Mouse (Mus musculus) embryonic facial prominence, embryonic 13.5 days (tissue): ENCODE measurements around the gene Hcls1. TPM values are rescaled to one million over a fixed set of nuclear protein-coding genes. Genes with fewer than 3 reads are reported as not detected.

Source experiments
- ATAC-seq: fragments of 200-750 bp; cut with Nextera tagmentation; 2 replicates; pipeline ENCODE4 v1.8.0; 2017; ENCODE audit warnings: low read depth; ENCODE audit not compliant: insufficient number of reproducible peaks, insufficient read depth, low FRiP score, low TSS enrichment
- H3K27ac ChIP-seq: fragments of 300-500 bp; sonication (generic); 2 replicates; pipeline ENCODE4 v1.5.1; 2015; ENCODE audit warnings: moderate library complexity, mild to moderate bottlenecking, inconsistent platforms
- H3K27me3 ChIP-seq: fragments of 300-500 bp; sonication (generic); 2 replicates; pipeline ENCODE4 v1.6.1; 2015; ENCODE audit warnings: mild to moderate bottlenecking, inconsistent platforms
- H3K36me3 ChIP-seq: fragments of 300-500 bp; sonication (generic); 2 replicates; pipeline ENCODE4 v1.6.1; 2015; ENCODE audit warnings: mild to moderate bottlenecking, inconsistent platforms
- H3K4me1 ChIP-seq: fragments of 300-500 bp; sonication (generic); 2 replicates; pipeline ENCODE4 v1.6.1; 2015; ENCODE audit warnings: inconsistent platforms
- H3K4me2 ChIP-seq: fragments of 300-500 bp; sonication (generic); 2 replicates; pipeline ENCODE4 v1.6.1; 2015; ENCODE audit warnings: moderate library complexity, mild to moderate bottlenecking, inconsistent platforms
- H3K4me3 ChIP-seq: fragments of 300-500 bp; sonication (generic); 2 replicates; pipeline ENCODE4 v1.5.1; 2015; ENCODE audit warnings: mild to moderate bottlenecking, inconsistent platforms
- H3K9ac ChIP-seq: fragments of 300-500 bp; sonication (generic); 2 replicates; pipeline ENCODE4 v1.6.1; 2015; ENCODE audit warnings: mild to moderate bottlenecking, inconsistent platforms
- H3K9me3 ChIP-seq: fragments of 300-500 bp; sonication (generic); 2 replicates; pipeline ENCODE4 v1.6.1; 2016; ENCODE audit warnings: inconsistent platforms
- WGBS: fragments of 180-500 bp; shearing (Covaris S2); methylation state at CpG from one replicate; pipeline ENCODE4 v1.1.7; 2015; ENCODE audit warnings: mixed read lengths; 5-methylcytosine and 5-hydroxymethylcytosine counted together
- polyA plus RNA-seq: library from polyadenylated mRNA; unstranded; fragments of >200 nt; fragmentation: Nextera tagmentation; extraction: Ambion mirVana; gene quantifications from 2 replicates; pipeline ENCODE4 v1.2.1, GENCODE M21; 2015

The Hcls1 gene
- polyA plus RNA-seq: 4.6 and 5.7 TPM in 2 replicates

DNA sequence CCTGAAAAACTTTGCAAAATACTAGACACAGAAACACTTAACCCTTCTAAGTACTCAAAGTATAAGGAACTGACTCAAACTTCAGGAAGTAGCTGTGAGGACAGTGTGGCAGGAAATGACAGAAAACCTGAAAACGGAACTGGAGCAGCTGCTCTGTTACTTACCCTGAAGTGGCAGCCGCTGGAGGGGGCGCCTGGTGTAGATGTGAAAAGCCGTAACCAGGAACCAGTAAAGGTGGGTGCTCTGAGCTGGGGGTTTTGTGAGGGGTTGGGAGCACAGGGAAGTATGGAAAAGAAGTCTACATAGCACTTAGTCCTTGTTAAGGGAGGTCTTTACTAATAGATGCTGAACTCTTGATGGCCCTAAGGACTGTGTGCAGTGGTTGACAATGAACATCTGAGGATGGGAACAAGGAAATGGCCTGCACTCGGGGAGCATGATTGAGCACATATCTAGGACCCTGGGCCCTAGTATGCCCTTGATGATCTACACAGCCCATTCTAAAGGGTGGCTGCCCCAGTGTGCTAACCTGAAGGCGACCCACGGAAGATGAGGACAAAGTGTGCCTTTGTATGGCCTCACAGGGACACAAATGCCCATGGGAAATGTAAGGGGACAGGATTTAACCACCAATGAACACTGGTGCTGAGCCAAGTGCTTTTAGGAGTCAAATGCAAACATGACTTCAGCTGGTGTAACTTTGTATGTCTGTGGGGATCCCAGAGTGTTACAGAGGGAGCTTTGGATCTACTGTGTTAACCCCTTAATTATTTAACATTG lies at the start of gene Hcls1:
Hcls1 (plus strand) TSS at position 143 of the 780 bp plus-strand sequence.
- 74% methylated on average over 7 of the region's 7 CpGs for WGBS

DNA sequence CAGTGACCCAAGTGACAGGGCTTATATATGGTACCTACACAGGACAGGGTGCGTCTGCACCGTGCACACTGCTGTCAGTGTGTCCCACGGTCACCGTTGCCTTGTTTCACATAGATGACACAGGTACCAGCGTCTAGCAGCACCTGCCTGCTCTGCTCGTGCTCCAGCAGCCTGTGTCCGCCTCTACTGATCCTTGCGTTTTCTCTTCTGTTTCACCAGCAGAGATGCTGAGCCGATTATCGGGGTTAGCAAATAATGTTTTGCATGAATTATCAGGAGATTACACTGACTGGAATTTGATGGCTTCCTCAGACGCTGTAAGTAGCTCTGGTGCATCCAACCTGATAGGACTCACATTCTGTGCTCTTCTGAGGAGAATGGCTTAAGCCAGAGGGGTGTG lies 48.9 kb upstream of the Hcls1 start:
- Histone ChIP-seq H3K27ac (no peak overlapping the region), H3K4me2 (no peak overlapping the region), H3K4me3 (no peak overlapping the region), H3K9me3 (no peaks in the 10 kb centered on the region), H3K36me3 (peaks cover 43% of the 10 kb centered on the region), H3K27me3 (no peaks in the 10 kb centered on the region), H3K4me1 (no peaks in the 10 kb centered on the region), H3K9ac (no peak overlapping the region)
- 92% methylated on average over 11 of the region's 11 CpGs for WGBS
- no peak for ATAC-seq

More for the DNA sequence above, at the start of gene Hcls1:
- Histone ChIP-seq H3K27me3 (no peaks in the 10 kb centered on the region), H3K36me3 (peaks cover 34% of the 10 kb centered on the region), H3K27ac (no peak within 1 kb of the TSS), H3K9ac (no peak within 1 kb of the TSS), H3K9me3 (no peaks in the 10 kb centered on the region), H3K4me1 (peaks cover 15% of the 10 kb centered on the region; the same call in 1 of the 2 replicates), H3K4me2 (no peak within 1 kb of the TSS), H3K4me3 (no peak within 1 kb of the TSS)
- ATAC-seq: no peak

DNA sequence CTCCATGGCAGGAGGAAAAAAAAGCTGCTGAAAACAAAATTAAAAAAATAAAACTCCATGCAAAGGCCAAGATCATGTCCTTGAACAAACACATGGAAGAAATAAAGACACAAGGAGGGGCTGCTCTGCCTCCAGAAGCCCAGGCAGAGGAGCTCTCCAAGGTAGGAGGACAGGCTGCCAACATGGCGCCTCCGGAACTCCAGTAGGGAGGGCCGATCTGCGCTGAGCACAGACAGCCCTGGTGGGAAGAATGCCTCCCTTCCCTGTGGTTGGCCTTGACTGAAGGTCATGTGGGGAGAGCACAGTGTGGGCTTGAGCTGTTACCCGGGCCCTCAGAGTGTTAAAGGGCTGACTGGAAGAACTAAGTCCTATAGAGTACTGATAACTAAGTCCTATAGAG lies 47.2 kb upstream of the Hcls1 start:
- no peak for ATAC-seq
- Histone ChIP-seq H3K4me2 (no peak overlapping the region), H3K4me3 (no peak overlapping the region), H3K36me3 (peaks cover 57% of the 10 kb centered on the region), H3K4me1 (no peaks in the 10 kb centered on the region), H3K9ac (no peak overlapping the region), H3K27ac (no peak overlapping the region), H3K9me3 (no peaks in the 10 kb centered on the region), H3K27me3 (no peaks in the 10 kb centered on the region)
- 84% methylated on average over 5 of the region's 5 CpGs for WGBS

DNA sequence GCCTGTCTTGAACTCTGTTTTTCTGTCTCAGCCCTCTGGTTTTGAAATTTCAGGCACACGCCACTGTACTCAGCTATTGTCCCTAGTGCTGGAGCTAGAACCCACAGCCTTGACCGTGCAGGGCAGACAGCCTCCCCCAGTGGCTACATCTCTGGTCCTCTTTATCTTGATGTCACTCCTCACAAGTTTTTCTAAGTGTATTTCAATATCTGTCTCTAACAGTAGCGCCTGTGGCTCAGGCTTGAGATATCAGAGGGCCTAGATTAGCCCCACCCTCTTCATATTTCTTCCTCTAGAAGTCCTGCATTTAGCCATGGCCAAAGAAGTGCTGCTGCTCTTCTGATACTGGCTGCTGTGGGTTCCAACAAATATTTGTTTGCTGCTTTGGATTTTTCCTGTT lies 44.2 kb upstream of the Hcls1 start:
- Histone ChIP-seq H3K4me3 (no peak overlapping the region), H3K36me3 (peaks cover 80% of the 10 kb centered on the region), H3K9me3 (no peaks in the 10 kb centered on the region), H3K27ac (no peak overlapping the region), H3K9ac (no peak overlapping the region), H3K4me2 (no peak overlapping the region), H3K4me1 (no peaks in the 10 kb centered on the region), H3K27me3 (no peaks in the 10 kb centered on the region)
- no peak for ATAC-seq
- WGBS: 94% methylated on average over 3 of the region's 3 CpGs

DNA sequence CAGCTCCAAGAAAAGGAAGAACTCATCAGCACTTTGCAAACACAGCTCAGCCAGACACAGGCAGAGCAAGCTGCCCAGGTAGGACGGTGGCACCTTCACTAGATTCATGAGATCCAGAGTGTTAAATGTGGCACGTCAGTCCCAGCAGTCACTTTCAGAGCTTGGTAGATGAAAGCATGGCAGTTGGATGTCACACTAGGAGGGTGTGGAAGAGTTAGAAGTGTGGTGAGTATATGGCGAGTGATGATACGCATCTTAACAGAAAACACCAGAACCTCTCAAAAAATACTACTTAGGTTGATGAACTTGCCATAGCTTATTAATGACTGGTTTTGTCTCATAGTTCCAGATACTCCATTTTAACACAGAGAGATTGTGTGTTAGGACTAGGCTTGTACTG lies 43.4 kb upstream of the Hcls1 start:
- no peak for ATAC-seq
- Histone ChIP-seq H3K27ac (no peak overlapping the region), H3K4me2 (no peak overlapping the region), H3K4me1 (no peaks in the 10 kb centered on the region), H3K9me3 (no peaks in the 10 kb centered on the region), H3K4me3 (no peak overlapping the region), H3K9ac (no peak overlapping the region), H3K36me3 (peaks cover 80% of the 10 kb centered on the region), H3K27me3 (no peaks in the 10 kb centered on the region)
- WGBS: 97% methylated on average over 4 of the region's 4 CpGs

DNA sequence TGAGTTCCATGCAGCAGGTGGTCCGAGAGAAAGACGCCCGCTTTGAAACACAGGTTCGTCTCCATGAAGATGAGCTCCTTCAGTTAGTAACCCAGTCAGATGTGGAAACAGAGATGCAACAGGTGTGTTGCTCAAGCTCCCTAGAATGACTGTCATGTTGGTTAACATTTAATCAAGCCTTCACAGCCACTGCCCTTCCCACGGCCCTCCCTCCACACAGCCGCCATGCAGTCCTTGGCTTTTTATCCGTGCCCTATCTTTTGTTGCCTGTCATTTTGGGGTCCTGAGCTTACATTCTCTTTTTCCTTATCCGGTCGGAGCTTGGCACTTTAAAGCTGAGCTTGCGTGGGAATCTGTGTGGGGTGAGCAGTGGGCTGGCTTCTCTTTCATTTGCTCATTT lies 41.5 kb upstream of the Hcls1 start:
- ATAC-seq: no peak
- Histone ChIP-seq H3K4me2 (no peak overlapping the region), H3K36me3 (peaks cover 82% of the 10 kb centered on the region), H3K9me3 (no peaks in the 10 kb centered on the region), H3K9ac (no peak overlapping the region), H3K4me1 (no peaks in the 10 kb centered on the region), H3K27ac (no peak overlapping the region), H3K4me3 (no peak overlapping the region), H3K27me3 (no peaks in the 10 kb centered on the region)
- WGBS: 91% methylated on average over 10 of the region's 10 CpGs

DNA sequence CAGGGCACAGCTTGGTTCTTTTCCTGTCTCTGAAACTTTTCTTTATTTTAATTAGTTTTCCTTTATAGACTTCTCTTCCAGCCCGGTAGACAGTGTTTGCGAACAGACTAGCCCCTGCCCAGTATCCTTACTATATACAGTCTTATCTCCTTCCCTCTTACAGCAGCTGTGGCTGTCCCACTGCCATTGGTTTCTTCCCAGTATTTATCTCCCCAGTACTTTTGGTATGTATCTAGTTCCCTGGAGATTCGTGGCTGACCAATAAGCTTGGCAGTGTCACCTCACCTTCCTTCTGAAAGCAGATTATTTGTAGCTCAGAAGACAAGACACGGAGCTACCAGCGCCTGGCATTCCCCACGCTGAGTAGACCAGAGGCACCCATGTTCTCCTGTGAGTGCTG lies 38.1 kb upstream of the Hcls1 start:
- 94% methylated on average over 6 of the region's 6 CpGs for WGBS
- no peak overlapping the region for H3K4me2 ChIP-seq
- H3K9me3 ChIP-seq: no peaks in the 10 kb centered on the region

DNA sequence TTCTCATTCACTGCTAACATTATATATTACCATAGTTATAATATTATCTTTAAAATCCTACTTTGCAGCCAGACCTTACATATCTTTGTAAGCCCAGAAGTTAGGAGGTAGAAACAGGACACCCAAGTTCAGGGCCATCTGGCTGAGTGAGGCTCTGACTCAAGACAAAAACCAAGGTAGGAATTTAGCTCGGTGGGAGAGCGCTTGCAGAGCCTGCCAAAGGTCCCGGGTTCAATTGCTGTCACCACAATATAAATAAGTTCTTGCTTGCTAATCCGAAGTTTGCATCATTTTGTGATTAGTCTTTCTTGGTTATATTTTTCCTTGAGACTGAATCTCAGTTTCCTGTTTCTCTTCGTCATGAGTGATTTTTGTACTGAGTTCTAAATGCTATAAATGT lies 31.6 kb upstream of the Hcls1 start:
- Histone ChIP-seq H3K4me3 (no peak overlapping the region), H3K27ac (no peak overlapping the region), H3K36me3 (peaks cover 64% of the 10 kb centered on the region), H3K9me3 (no peaks in the 10 kb centered on the region), H3K4me2 (no peak overlapping the region), H3K9ac (no peak overlapping the region), H3K27me3 (no peaks in the 10 kb centered on the region), H3K4me1 (no peaks in the 10 kb centered on the region)
- no peak for ATAC-seq
- WGBS: 87% methylated on average over 5 of the region's 5 CpGs

More for the DNA sequence above, 38.1 kb upstream of the Hcls1 start:
- Histone ChIP-seq H3K27ac (no peak overlapping the region), H3K9ac (no peak overlapping the region), H3K27me3 (no peaks in the 10 kb centered on the region), H3K36me3 (peaks cover 81% of the 10 kb centered on the region), H3K4me1 (no peaks in the 10 kb centered on the region), H3K4me3 (no peak overlapping the region)
- no peak for ATAC-seq

DNA sequence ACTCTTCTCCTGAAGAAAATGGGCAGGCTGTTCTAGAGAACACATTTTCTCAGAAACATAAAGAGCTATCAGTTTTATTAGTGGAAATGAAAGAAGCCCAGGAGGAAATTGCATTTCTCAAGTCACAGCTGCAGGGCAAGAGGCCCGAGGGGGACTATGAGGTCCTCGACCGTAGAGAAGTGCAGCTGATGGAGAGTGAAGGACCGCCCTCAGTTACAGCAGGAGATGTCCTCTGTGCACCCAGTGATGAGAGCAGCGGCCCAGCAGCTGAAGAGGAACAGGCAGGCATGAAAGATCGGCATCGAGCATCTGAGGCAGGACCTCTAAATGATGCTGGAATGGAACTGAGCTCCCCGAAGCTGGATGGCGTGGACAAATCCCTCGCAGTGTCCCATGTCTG lies 22.9 kb upstream of the Hcls1 start:
- Histone ChIP-seq H3K9me3 (no peaks in the 10 kb centered on the region), H3K4me2 (no peak overlapping the region), H3K36me3 (peaks cover 83% of the 10 kb centered on the region), H3K27me3 (no peaks in the 10 kb centered on the region), H3K4me1 (no peaks in the 10 kb centered on the region), H3K27ac (no peak overlapping the region), H3K9ac (no peak overlapping the region), H3K4me3 (no peak overlapping the region)
- WGBS: 89% methylated on average over 10 of the region's 10 CpGs
- no peak for ATAC-seq

DNA sequence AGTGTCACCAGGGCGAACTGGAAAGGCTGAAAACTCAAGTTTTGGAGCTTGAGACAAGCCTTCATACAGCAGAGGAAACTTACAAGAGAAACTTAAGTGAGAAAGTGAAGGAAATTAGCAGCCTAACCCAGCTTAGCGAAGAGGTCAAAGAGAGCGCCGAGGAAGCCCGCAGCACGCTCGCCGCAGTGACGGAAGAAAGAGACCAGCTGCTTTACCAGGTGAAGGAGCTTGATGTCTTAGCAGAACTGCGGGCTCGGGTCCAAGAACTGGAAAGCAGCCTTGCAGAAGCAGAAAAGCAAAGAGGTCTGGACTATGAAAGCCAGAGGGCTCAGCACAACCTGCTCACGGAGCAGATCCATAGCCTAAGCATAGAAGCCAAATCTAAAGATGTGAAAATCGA lies 22.5 kb upstream of the Hcls1 start:
- WGBS: 92% methylated on average over 13 of the region's 13 CpGs
- H3K27ac ChIP-seq: no peak overlapping the region
- ATAC-seq: no peak
- H3K36me3 ChIP-seq: peaks cover 86% of the 10 kb centered on the region
- H3K27me3 ChIP-seq: no peaks in the 10 kb centered on the region
- H3K9ac ChIP-seq: no peak overlapping the region
- no peaks in the 10 kb centered on the region for H3K9me3 ChIP-seq
- H3K4me2 ChIP-seq: no peak overlapping the region
- no peaks in the 10 kb centered on the region for H3K4me1 ChIP-seq
- no peak overlapping the region for H3K4me3 ChIP-seq

DNA sequence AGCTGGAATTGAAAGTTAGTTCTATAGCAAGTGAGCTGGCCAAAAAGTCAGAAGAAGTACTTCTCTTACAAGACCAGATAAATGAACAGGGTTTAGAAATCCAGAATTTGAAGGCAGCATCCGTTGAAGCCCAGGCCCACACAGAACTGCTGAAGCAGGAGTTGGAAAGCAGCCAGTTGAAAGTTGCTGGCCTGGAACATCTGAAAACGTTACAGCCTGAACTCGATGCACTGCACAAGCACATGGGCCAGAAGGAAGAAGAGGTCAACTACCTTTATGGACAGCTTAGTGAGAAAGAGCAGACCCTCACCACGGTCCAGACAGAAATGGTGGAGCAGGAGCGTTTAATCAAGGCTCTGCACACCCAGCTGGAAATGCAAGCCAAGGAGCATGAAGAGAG lies 20.6 kb upstream of the Hcls1 start:
- no peaks in the 10 kb centered on the region for H3K9me3 ChIP-seq
- no peak for ATAC-seq
- H3K27ac ChIP-seq: no peak overlapping the region
- no peak overlapping the region for H3K9ac ChIP-seq
- H3K36me3 ChIP-seq: peaks cover 89% of the 10 kb centered on the region
- H3K27me3 ChIP-seq: no peaks in the 10 kb centered on the region
- no peak overlapping the region for H3K4me2 ChIP-seq
- no peaks in the 10 kb centered on the region for H3K4me1 ChIP-seq
- 83% methylated on average over 5 of the region's 5 CpGs for WGBS
- H3K4me3 ChIP-seq: no peak overlapping the region

DNA sequence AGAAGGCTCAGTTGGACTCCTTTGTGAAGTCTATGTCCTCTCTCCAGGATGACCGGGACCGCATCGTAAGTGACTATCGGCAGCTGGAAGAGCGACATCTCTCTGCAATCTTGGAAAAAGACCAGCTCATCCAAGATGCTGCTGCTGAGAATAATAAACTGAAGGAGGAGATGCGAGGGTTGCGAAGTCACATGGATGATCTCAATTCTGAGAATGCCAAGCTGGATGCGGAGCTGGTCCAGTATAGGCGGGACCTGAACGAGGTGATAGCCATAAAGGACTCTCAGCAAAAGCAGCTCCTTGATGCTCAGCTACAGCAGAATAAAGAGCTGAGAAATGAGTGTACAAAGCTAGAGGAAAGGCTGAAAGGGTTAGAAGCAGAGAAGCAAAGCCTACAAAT lies 16.3 kb upstream of the Hcls1 start:
- H3K27me3 ChIP-seq: no peaks in the 10 kb centered on the region
- no peaks in the 10 kb centered on the region for H3K4me1 ChIP-seq
- H3K27ac ChIP-seq: no peak overlapping the region
- H3K4me2 ChIP-seq: no peak overlapping the region
- no peaks in the 10 kb centered on the region for H3K9me3 ChIP-seq
- no peak overlapping the region for H3K4me3 ChIP-seq
- no peak overlapping the region for H3K9ac ChIP-seq
- ATAC-seq: no peak
- peaks cover 81% of the 10 kb centered on the region for H3K36me3 ChIP-seq
- 97% methylated on average over 10 of the region's 10 CpGs for WGBS
